Mouse (Mus musculus) frontal cortex, postnatal 10 days (tissue): ENCODE measurements at regions not wholly inside any gene's neighbourhood (a gene's known extent, or its start where the extent isn't known, plus 50 kb on each side); places are given as distances from the start of the nearest gene placed in this dataset.
"Not testable (repeated sequence)": the region's sequence is repeated elsewhere in the genome, so short reads cannot be mapped to it uniquely, and the experiment has no call there.

Experiments used
- DNase-seq, 2 experiments: peaks; one replicate each; pipeline ENCODE4 v3.0.0; 2022; ENCODE audit warnings: low spot score in 2 of 2, mixed read lengths in 1 of 2

- no peak for DNase-seq
Observed at GRCm38 (mm10) chr14:84157412-84157811, 286.0 kb upstream of the Pcdh17 start.

- peak; percentile 6 to 13 for DNase-seq
Observed at GRCm38 (mm10) chr14:84175446-84175845, 267.9 kb upstream of the Pcdh17 start.

- DNase-seq = no peak
Observed at GRCm38 (mm10) chr14:84210949-84211348, 232.4 kb upstream of the Pcdh17 start.

- DNase-seq = no peak
Observed at GRCm38 (mm10) chr14:84222996-84223395, 220.4 kb upstream of the Pcdh17 start.

- no peak for DNase-seq
Observed at GRCm38 (mm10) chr14:84223924-84224323, 219.4 kb upstream of the Pcdh17 start.

- DNase-seq = not testable (repeated sequence)
Observed at GRCm38 (mm10) chr14:84248006-84248405, 195.4 kb upstream of the Pcdh17 start.

- no peak for DNase-seq
Observed at GRCm38 (mm10) chr14:84252583-84252982, 190.8 kb upstream of the Pcdh17 start.

GRCm38 (mm10) chr14:84257671-84258070, 185.7 kb upstream of the Pcdh17 start:
- no peak for DNase-seq

GRCm38 (mm10) chr14:84258633-84259032, 184.7 kb upstream of the Pcdh17 start:
- no peak for DNase-seq

- DNase-seq = no peak
Observed at GRCm38 (mm10) chr14:84263936-84264335, 179.4 kb upstream of the Pcdh17 start.

- no peak for DNase-seq
Observed at GRCm38 (mm10) chr14:84266217-84266616, 177.1 kb upstream of the Pcdh17 start.

- no peak for DNase-seq
Observed at GRCm38 (mm10) chr14:84283440-84284203, 159.7 kb upstream of the Pcdh17 start.

GRCm38 (mm10) chr14:84320738-84321137, 122.6 kb upstream of the Pcdh17 start:
- DNase-seq = no peak

GRCm38 (mm10) chr14:84339604-84340003, 103.8 kb upstream of the Pcdh17 start:
- DNase-seq = no peak
